Mouse (Mus musculus) left cerebral cortex, postnatal 14 days (tissue): ENCODE measurements at regions not wholly inside any gene's neighbourhood (a gene's known extent, or its start where the extent isn't known, plus 50 kb on each side); places are given as distances from the start of the nearest gene placed in this dataset.

Experiments used
- DNase-seq, 2 experiments: peaks; one replicate each; pipeline ENCODE4 v3.0.0; 2021 to 2022; ENCODE audit warnings: low spot score in 2 of 2, mixed read lengths in 1 of 2
- intact Hi-C: fragments of 180-260 bp; cut with DNase I; formaldehyde crosslinking; loops from one replicate; pipeline ENCODE4 v1.15.1; 2025

DNA sequence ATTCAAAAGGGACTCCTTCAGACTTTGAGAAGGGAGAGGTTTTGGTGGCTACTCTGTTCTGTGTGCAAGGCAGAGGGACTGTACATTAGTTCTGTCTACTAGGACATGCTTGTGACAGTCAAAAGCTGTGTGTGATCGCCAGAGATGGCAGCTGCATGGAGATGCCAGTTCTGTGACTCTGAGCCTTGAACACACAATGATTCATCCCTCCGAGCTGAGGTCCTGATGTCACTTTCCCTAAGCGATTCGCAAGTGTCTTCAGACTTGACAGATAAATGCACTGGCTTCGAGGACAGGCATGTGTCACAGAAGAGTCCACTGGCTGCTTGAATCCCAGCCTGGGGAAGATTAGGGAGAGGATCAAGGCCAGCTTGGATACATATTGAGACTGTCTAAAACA, 218.8 kb downstream of the Gadd45g start:
- intact Hi-C loops: no loop called here
- no peak for DNase-seq

GRCm38 (mm10) chr13:52065720-52066119, 219.2 kb downstream of the Gadd45g start:
- DNase-seq: no peak
- intact Hi-C loops: no loop called here

- no peak for DNase-seq
- intact Hi-C loops: no loop called here
These were observed 220.6 kb downstream of the Gadd45g start for GRCm38 (mm10) chr13:52067048-52067447.

DNA sequence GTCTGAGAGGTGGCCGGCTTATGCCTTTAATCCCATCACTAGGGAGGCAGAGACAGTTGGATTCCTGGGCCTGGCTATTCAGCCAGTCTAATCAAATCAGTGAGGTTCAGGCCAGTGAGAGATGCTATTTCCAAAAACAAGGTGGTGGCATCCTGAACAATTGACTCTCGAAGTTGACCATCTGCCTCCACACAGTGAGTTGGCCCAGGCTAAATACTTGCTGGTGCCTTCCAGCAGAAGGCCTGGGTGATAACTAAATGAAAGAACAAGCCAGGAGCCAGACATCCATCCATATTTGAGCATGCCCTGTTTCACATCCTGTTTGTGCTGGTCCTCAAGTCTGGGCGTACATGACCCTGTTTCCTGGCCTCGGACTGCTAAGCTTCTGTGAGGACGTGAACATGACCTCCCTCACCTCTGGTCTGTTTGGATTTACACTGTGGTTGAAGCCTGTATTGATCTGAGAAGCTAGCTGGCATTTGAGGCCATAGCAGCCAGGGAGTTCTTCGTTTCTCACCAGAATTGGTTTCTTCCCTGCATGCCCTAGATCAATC, 222.5 kb downstream of the Gadd45g start:
- no peak for DNase-seq
- intact Hi-C loops: no loop called here

DNA sequence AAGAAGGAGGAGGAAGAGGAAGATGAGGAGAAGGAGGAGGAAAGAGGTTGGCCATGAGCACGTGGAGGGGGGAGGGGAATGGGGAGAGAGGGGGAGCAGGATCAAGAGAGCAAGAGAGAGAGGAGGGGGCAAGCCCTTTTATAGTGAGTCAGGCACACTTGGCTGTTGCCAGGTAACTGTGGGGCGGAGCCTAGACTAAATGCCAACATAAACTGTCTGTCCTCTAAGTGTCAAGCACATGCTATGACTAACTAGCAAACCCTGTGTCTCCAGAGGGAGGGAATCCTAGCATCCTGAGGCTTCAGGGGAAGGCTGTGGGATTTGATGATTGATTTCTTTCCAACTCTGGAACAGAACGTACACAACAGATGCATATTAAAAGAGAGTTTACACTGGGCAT, 223.2 kb downstream of the Gadd45g start:
- intact Hi-C loops: loop anchor here (10.0 kb wide), 1 partner anchor 225 kb away; the partner anchor contains the start of gene Gadd45g
- no peak for DNase-seq

- DNase-seq: no peak
- intact Hi-C loops: loop anchor here (10.0 kb wide), 1 partner anchor 226 kb away; the partner anchor contains the start of gene Gadd45g
These were observed 224.5 kb downstream of the Gadd45g start for GRCm38 (mm10) chr13:52070731-52071663.

- DNase-seq: peak; percentile 48 to 74
- intact Hi-C loops: loop anchor here (10.0 kb wide), 1 partner anchor 233 kb away; the partner anchor contains the start of gene Gadd45g
These were observed 231.1 kb downstream of the Gadd45g start for GRCm38 (mm10) chr13:52077616-52078015.

DNA sequence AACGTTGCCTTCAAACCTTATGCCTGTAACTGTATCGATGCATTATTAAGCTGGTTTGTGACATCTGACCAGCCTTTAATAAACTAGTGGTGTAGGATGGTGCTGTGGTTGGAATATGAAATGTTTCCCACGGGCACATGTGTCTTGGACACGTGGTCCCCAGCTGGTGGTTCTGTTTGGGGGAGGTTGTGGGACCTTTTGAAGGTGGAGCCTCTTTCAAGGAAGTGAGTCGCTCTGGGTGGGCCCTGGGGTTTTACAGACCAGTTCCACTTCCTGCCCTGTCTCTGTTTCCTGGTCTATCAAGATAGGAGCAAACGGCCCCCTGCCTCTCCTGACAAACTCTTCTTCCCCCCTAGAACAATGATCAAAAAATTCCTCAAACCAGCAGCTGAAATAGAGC, 232.1 kb downstream of the Gadd45g start:
- intact Hi-C loops: loop anchor here (10.0 kb wide), 1 partner anchor 234 kb away; the partner anchor contains the start of gene Gadd45g
- no peak for DNase-seq

DNA sequence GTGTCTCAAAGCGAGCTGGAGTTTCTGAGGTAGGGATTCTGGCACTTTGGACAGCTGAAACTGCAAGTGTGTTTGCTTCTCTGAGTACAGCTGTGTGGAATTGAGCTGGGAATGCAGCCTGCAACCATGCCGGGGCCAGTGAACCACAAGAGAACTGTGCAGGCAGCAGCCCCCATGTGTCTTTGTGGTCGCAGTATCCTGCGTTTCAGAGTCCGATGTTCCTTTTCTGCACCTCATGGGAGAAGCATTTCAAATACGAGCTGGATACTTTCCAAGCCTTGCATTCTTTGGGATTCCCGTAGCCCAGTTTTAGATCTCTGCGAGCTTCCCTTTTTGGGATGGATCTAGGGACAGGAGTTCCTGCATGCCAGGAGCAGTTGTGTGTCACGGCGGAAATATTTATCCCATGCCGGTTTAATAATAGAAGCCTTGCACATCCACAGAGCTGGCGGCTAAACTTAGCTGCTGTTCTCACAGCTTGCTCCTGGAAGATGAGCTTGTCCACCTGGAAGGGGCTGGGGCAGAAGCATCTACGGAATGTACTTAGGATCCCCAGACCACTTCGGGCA, 233.3 kb downstream of the Gadd45g start:
- DNase-seq: peak; percentile 24 to 32
- intact Hi-C loops: loop anchor here (10.0 kb wide), 1 partner anchor 235 kb away; the partner anchor contains the start of gene Gadd45g

- intact Hi-C loops: no loop called here
These were observed 237.3 kb downstream of the Gadd45g start for GRCm38 (mm10) chr13:52083601-52084455.

DNA sequence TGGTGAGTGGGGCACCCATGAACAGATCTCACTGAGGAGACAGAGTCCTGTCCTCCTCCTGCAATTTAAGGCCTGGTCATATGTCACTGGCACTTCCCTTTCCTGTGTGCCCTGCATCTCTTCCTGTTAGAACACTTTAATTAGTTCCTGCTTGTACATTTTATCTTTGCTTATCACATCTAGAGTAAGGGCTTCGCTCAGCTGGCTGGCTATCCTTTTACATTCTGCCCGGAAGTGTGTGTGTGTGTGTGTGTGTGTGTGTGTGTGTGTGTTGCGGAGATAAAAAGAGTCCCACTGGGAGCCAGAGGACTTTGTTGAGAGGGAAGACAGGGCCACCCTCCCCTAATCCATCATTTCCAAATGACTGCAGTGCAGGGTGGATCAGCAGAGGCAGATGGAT, 238.6 kb downstream of the Gadd45g start:
- DNase-seq: no peak
- intact Hi-C loops: no loop called here

More at GRCm38 (mm10) chr13:52083601-52084455, 237.3 kb downstream of the Gadd45g start:
- no peak for DNase-seq

GRCm38 (mm10) chr13:52088319-52088718, 241.8 kb downstream of the Gadd45g start:
- intact Hi-C loops: no loop called here
- no peak for DNase-seq

GRCm38 (mm10) chr13:52090365-52090764, 243.9 kb downstream of the Gadd45g start:
- intact Hi-C loops: no loop called here
- DNase-seq: no peak

GRCm38 (mm10) chr13:52094785-52095184, 248.3 kb downstream of the Gadd45g start:
- intact Hi-C loops: no loop called here
- DNase-seq: no peak

- DNase-seq: no peak
- intact Hi-C loops: no loop called here
These were observed 250.0 kb downstream of the Gadd45g start for GRCm38 (mm10) chr13:52096506-52096905.

DNA sequence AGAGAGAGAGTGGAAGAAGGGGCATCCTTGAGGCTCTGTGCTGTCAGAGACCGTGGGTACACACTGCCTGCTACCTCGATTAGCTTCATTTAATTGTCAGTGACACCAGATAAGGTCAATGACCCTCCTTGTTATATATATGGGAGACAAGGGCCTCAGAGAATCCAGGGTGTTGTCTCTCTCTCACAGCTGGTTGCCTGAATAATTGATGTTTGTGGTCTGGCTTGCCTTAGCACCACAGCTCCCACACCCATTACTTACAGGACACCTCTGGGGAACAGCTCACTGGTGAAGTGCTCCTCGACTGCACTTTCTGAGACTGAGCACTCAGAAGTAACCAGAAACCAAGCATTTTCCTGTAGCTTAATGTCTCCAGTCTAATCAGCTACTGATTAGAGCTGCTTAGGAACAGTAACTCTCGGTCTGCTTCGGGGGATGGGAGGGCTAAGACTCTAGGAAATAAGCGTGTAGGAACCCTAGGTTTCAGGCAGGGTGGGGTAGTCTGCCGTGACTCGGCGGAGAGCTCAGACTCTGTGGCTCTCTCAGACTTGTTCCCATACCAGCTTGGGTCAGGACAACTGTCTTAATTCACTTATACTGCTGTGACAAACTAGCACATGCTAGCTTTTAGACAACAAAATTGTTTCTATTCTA, 259.6 kb downstream of the Gadd45g start:
- no peak for DNase-seq
- intact Hi-C loops: no loop called here

DNA sequence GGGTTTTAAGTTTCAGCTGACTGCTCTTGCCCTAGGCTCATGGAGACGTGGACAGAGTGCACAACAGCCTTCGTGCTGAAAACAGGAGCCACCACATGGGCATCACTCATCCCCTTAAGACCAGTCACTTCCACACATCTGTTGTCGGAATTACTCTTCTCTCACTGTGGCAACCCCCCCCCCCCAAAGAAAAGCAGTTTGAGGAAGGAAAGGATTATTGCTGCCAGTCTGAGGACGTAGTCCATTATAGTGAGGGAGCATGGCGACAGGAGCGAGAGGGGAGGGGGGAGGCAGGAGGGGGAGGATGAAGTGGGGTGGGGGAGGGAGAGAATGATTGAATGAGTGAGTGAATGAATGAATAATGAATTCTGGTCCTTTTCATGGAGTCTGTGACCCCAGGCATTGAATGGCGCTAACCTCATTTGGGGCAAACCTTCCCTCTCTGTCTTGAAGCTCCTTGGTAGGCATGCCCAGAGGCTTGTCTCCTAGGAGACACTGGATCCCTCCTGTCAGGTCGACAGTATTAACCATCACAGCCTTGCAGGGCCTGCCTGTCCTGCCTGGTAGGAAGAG, 262.0 kb downstream of the Gadd45g start:
- DNase-seq: no peak
- intact Hi-C loops: no loop called here

DNA sequence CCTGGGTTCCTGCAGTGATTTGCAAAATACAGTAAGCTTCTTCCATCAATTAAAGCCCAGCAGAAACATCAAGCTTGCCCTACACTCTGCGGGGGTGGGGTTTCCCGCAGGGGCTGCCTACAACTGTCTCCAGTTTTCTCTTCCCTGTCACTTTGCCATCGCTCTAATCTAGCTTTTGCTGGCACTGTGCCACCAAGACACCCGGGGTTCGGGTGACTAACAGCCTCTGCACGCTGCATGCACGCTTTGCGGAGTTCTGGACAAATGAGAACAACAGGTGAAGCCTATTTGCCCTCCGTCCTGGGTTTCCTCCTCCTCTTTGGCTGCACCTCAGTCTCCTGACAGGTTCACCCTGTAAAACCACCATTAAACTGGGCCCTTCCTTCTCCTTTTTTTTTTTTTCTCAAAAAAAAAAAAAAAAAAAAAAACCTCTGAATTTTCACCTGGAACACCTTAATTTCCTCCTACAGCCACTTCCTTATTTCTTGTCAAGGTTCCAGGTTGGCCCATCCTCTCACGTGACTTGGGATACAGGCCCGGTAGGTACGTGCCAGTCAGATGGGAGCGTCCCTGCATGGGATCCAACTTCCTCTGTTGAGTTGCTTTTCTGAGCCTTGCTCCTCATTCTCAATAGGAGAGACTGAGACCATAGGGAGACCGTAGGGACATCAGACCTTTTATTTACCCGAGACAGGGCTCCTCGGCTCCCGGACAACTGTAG, 262.7 kb downstream of the Gadd45g start:
- peak; percentile 12 to 25 for DNase-seq
- intact Hi-C loops: no loop called here
